Mouse (Mus musculus): ENCODE results near the gene D5Ertd579e. TPM values are rescaled to one million over a fixed set of nuclear protein-coding genes. Genes with fewer than 3 reads are reported as not detected.
A peak's percentile ranks its signal among the peaks of the same experiment; 100 is the strongest.

D5Ertd579e gene
- total RNA-seq, 2 experiments from 2014 or later: 16.0 to 20.2 TPM

DNA sequence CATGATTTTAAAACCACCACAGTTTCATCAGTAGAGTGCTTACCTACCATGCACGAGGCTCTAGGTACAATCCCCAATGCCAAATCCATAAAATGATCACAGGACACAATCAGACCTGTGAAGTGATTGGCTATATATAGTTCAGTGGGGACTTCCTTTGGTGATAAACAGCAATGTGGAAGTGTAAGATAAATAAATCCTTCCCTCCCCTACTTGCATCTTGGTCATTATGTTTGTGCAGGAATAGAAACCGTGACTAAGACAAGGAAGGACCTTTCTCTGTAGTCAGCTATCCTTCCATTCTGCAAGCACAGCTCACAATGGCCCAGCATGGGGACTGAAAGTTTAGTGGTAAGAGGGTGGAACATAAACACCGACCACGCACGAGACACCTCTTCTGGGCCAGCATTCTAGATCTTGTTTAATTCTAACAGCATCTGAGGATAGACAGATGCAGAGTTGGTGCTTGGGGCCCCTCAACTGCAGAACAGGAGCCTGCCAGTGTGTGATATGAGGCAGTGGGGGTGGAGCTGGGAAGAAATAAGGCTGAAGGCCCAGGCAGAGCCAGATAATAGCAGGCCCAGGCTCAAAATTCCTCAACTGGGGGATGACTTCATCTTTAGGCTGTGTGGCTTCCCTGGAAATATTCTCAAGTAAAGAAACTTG lies 25.0 kb upstream of the D5Ertd579e start:
- peak; percentile 82 for ATAC-seq (replicated peaks; ENCODE audit: poor library complexity)

DNA sequence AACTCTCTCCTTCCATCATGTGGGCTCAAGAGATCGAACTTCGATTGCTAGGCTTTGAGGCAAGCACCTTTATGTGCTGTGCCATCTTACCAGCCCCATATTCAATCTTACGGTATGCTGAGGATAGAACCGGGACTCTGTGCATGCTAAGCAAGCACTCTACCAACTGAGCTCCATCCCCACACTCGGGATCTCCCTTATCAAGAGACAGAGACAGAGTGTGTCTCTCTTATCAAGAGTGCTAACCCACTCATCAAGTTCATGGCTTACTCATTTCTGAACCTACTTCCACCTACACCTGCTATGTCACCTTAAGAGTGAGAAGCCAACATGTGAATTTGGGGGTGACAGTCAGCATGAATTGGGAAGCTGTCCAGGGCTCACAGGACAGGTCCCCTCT lies 24.4 kb upstream of the D5Ertd579e start:
- no peak for ATAC-seq (replicated peaks; ENCODE audit: poor library complexity)

DNA sequence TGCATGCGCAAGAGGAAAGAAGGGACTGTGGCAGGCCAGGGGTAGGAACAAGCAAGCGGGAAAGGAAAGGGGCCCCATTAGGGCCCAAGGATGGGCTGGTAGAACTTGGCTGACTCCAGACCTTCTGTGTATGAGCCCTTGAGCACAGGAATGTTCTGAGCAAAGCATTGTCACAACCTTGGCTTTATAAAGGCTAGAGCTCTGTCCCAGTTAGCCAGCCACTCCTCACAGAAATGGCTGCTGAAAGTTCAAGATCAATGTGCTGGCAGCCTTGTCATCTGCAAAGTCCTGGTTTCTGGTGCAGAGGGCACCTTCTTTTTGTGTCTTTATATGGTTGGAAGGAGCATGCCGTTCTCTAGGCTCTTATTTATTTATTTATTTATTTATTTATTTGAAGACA lies 23.8 kb upstream of the D5Ertd579e start:
- ATAC-seq (replicated peaks; ENCODE audit: poor library complexity): no peak

DNA sequence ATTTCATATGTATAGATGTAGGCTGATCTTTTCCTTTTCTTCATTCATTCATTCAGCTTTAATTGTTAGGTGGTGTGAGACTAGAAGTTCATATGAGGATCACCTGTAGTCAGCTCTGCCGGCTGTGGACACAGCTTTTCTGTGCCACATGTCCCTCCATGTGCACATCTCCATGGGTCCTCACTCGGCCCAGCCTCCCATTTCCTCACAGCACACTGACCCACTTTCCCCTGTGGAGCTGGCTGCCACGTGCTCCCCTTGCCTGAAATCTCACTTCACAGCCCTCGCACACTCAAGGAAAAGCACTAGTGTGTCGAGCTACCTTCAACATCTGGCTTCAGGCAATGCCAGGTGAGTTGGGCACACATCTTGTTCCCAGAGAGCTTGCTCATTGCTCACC lies 23.3 kb upstream of the D5Ertd579e start:
- no peak for ATAC-seq (replicated peaks; ENCODE audit: poor library complexity)

DNA sequence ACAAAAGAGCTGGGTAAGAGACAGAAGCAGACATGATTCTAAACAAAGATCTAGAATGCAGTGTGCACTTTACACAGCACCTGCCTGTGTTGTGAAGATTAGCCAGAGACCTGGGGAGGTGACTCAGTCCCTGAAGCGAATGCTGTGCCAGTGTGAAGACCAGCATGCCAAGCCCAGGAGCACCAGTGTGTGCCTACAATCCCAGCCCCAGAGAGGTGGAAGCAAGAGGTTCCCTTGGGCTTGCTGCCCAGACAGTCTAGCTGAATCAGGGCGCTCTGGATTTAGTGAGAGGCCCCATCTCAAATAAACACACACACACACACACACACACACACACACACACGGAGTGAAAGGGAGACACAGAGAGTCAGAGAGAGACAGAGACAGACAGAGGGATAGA lies 22.1 kb upstream of the D5Ertd579e start:
- ATAC-seq (replicated peaks; ENCODE audit: poor library complexity): no peak

DNA sequence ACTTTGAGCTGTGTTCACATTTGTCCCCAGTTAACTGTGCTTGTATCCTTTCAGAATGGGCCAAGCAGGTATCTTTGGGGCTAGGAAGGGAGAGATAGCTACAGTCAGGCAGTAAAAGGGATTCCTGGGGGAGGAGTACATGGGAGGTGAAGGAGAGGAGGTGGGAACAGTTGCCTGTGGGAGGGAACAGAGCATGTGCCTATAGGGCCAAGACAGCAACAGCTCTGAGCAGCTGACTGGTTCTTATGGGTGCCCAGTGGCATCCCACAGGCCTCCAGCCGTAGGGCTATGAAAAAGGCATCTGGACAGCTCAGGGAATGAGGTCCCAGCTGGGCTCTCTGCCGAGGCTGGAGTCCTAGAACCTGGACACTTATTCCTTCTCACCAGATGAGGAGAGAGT lies 21.0 kb upstream of the D5Ertd579e start:
- ATAC-seq (replicated peaks; ENCODE audit: poor library complexity): no peak

DNA sequence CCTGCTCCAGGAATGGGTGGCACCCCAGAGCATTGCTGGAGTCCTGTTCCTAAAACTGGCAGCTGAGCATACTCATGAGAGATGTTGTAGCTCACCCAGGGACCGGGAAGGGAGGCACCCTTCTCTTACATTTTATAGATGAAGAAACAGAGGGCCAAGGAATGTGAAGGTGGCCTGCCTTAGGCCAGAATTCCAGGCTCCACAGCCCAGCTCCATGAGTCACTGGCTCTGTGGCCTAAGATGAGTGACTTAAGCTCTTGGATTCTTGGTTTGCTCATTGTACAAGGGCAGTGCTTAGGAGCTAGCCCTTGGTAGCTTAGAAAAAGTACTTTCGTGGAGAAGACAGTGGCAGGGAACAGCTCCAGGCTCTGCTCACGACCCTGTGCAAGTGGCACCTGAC lies 19.0 kb upstream of the D5Ertd579e start:
- ATAC-seq (replicated peaks; ENCODE audit: poor library complexity): no peak

DNA sequence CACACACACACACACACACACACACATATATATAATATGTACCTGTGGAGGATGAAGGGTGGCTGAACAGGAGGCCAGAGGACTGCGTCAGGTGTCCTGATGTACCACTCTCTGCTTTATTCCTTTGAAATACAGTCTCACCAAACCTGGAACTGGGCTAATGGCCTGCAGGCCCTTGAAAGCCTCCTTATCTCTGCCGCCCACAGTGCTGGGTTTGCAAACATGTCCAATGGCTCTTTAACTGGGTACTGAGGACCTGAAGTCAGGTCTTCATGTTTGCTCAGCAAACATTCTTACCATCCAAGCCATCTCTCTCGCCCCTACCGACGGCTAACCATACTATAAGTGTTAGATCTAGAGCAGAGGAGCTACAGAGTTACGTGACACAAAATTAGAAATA lies 17.9 kb upstream of the D5Ertd579e start:
- ATAC-seq (replicated peaks; ENCODE audit: poor library complexity): no peak

DNA sequence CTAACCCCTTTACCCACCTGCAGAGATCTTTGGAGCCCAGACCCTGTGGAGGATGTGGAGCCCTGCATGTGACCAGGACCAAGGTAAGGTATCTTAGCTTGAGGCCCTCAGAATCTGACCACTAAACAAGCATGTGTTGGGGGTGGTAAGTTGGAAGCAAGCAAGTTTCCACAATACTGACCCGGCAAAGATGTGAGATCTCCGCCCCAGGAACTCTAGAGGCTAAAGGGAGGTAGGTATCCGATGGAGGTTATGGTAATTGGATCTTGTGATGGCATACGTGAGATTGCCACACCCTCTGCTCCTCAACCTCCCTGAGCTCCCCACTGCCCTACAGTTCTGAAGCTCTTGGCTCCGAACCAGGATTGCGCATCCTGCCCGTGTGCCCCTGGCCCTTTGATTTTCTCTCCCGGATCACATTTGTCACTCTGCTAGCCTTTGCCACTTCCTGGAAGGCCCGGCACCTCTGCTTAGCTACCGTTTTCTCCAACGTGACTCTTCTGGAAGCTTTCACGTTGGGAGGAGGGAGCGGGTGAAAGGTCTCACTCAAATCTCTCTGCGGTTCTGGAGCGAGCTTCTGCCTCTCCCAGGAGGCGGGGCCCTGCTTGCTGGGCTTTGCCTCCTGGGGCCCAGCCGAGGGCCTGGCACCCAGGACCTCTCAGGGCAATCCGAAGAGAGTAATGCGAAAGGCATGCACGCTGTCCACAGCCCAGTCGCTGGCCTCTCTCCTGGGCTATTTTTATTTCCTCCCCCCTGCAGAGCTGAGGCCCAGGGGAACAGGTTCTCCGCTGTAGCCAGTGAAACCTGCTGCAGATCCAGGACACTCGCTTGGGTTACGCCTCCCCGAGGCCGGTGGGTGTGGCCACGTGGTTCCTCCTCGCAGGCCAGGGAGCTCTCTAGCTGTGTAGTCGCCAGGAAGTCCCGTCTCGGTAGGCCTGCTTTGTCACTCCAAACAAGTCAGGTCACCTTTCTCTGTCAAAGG lies 17.0 kb upstream of the D5Ertd579e start:
- peak; percentile 92 for ATAC-seq (replicated peaks; ENCODE audit: poor library complexity)

DNA sequence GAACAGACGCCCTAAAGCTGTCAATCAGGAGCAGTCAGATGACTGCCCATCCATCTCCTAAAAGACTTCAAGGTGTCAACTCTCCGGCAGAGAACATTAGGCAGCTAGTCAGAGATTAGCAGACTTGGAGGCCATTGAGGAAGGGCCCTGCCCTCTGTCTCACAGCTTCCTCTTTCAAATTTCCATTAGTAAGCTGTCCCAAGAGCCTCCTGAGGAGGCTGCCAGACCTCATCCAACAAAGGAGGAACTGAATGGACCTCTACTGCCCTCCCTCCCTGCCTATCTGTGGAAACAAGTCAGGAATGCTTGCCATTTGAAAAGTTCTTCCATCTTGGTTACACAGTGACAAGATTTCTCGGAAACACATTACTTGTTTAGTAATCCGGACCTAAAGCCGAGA lies 16.0 kb upstream of the D5Ertd579e start:
- peak; percentile 69 for ATAC-seq (replicated peaks; ENCODE audit: poor library complexity)

DNA sequence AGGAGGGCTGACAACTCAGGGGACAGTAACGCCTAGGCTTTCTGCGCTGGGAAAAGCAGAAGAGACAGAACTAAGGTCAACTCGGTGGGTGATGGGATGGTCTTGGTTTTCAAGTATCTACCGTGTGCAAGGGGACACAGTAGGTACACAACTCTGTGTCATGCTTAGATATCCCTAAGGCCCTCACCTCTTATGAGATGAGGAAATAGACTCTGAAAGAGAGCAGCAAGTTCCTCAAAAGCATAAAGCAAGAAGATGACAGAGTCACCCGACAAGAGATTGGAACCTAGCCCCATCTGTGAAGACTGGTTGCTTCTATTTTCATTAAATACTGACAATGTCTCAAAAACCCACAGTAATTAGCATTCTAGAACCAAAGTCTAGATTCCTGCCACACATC lies 10.0 kb upstream of the D5Ertd579e start:
- ATAC-seq (replicated peaks; ENCODE audit: poor library complexity): peak; percentile 54; the same call in 1 of the 2 replicates

DNA sequence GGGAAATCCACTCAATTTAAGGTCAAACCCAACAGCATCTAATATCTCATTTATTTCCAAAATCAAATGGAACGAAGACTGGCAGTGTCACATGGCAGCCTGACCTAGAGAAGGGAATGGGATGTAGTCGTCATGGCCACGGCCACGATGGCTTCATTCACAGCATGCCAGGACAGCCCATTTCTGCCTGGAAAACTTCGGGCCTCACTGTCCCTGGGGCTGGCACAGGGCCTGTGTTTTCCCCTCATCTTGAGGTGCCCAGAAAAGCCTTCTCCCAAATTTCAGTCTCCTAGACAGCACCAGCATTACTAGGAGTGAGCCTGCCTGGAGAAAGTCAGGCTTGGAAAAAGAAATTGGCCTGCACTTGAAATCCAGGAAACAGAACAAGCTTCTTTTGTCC lies 9.6 kb upstream of the D5Ertd579e start:
- ATAC-seq (replicated peaks; ENCODE audit: poor library complexity): no peak

DNA sequence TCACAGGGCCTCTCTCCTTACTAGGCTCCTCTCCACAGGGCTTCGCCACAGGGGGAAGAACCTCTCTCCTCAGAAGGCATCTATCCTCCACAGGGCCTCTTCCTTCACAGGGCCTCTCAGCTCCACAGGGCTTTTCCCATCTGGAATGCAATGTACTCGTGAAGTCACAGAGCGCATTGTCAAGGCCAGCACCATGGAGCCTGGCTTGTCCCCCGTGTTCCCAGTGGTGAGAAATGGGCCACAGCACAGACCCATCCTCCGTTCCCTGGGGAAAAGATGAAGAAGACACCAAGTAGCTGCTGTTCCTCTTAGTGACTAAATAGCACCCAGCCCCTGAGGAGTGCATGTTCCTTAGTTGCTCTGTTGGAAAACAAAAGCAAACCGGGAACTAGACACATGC lies 8.9 kb upstream of the D5Ertd579e start:
- ATAC-seq (replicated peaks; ENCODE audit: poor library complexity): no peak

DNA sequence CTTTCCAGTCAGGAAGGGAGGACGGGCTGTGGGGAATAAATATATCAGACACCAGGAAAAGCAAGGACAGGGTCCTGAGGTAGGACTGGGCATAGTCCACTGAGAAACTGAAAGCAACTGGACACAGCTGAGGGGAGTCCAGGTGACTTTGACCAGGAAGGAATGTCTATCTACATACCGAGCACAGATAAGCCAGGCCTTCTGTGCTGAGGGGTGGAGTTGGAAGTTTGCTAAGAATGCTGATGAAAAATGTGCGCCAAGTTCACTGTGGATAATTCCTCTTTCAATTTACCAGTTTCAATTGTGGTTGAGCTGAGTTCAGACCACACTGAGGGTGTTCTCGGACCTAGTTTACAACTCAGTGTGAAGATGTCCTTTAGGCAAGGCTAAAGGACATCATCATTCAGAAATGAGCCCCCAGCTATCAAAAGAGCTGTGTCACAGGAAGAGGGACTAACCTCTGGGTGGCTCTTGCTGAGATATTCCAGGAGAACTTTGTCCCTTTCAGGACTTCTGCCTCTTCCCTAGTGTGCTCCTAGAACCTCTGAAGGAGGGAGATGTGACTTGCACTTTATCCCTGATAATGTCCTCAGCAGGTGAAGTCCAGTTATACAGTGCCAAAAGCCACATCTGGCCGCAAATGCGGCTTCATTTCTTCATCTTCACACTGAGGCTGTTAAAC lies 5.3 kb upstream of the D5Ertd579e start:
- ATAC-seq (replicated peaks; ENCODE audit: poor library complexity): peak; percentile 24; the same call in 1 of the 2 replicates

DNA sequence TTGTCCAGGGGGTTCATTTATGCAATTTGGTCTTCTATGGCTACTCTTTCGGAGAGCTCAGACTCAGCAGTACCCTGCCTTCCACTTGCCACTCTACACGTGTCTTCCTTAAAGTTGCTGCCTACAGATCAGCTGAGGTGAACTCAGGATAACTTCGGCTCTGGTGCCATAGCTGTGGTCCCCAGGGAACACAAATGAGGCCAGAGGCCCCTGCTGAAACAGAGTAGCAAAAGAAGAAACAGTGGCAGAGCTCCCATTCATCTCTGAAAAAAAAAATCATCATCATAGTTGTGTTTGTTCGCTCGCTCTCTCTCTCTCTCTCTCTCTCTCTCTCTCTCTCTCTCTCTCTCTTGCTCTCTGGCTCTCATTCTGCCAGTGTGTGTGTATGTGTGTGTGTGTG lies 2.9 kb upstream of the D5Ertd579e start:
- ATAC-seq (replicated peaks; ENCODE audit: poor library complexity): no peak

DNA sequence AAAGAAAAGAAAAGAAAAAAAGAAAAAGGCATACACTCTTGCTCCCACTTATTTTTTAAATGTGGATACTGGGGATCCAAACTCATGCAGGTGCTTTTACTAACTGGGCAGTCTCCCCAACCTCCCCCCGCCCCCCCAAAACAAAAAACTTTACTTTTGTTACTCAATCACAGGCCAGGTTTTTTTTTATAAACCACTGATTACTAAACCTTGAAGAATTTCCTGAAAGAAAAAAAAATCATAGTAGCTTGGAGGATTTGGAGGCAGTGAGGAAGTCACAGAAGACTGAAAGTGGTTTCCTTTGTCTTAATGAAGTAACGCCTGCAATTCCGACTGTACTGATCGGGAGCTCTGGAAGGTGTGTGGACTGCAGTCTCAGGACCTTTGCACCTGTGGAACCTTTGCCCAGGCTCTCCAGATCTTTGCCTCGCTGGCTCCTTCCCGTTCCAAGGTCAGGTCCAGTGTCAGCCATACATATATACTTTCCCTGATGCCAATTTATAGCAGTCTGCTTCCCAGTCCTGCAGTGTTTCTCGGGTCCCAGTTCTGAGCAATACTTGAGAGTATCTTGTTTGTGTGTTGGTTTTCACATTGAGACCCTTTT lies 2.3 kb upstream of the D5Ertd579e start:
- peak; percentile 26; the same call in 1 of the 2 replicates for ATAC-seq (replicated peaks; ENCODE audit: poor library complexity)

DNA sequence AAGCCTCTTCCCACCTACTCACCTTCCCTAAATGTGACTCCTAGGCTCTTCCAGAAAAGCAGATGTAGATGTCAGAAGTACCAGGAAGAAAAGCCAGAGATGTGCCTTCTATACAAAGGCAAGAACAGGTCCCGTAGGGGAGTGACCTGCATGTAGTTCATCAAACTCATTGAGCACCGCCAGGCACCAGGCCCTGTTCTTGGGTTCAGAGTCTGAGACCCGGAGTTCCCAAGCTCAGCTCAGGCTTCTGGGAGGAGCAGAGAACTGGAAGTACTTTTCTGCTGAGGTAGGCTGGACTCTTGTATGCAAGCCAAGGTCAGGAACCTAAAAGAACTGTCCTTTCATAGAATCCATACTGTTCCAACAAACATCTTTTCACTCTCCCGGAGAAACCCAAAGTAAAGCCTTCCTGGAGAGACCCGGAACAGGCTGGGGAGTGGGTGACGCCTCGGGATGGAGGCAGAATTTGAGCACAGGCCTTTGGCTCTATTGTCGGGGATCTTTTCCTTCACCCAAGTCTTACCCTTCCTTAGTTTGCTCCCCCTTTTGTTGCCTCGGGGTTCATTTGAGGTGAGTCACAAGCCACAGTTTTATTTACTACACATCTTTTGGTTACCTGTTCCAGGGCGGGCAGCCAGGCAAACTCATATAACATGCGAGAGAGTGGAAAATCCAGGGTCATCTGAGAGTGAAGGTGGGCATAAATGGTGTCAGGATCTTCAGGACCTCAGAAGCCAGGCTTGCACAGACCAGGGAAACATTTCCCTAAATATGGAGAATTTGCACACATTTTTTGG lies 878 bp upstream of the D5Ertd579e start:
- no peak for ATAC-seq (replicated peaks; ENCODE audit: poor library complexity)

DNA sequence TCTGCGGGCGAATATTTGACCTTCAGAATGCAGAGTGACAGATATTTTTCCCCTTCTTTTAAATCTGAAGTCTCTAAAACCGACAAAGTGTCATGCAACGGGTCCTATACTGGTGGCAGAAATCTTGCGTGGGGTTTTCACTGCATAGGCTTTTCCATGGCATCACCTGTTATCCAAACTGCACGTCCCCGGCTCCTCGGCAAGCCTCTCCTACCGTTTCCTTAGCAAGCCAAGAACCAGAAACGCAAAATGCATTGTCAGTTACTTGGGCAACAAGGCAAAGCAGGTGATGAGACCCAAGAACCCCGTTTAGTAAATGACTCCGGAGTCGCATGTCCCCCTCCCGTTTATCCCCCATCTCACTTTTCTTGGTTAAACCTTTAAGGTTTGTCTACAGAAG lies 819 bp downstream of the D5Ertd579e start:
- no peak for ATAC-seq (replicated peaks; ENCODE audit: poor library complexity)

DNA sequence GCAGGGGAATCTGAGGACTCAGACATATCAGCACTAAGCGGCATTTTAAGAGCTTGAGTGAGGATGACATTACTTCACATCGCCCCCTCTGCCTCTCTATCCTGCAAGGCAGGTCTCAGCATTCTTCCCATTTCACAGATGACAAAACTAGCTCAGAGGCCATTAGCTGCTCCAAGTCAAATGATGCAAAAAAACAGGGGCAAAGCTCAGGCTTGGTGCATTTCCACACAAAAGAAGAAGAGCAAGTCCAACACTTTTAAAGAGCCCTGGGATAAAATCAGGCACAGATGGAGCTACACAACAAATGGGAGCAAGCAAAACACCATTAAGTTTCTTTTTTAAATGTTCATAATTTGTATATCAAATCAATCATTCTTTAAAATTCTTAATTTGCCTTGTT lies 2.2 kb downstream of the D5Ertd579e start:
- ATAC-seq (replicated peaks; ENCODE audit: poor library complexity): no peak

DNA sequence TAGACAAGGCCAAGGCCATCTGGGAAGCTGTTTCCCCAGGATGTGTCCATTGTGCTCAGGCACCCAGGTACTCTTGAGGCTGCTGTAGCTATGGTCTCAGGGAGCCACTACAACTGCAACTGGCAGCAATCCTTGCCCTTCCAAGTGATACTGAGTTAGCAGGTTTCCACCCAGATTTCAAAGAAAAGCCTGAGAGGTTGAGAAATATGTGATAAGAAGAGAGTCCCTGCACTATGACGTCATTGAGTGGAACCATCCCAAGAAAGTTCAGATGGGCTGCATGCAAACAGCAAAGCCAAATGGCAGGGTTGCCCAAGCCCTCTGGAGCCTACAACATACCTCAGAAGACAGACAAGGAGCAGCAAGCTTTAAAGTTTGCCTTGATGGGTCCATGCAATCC lies 4.4 kb downstream of the D5Ertd579e start:
- no peak for ATAC-seq (replicated peaks; ENCODE audit: poor library complexity)

All from megakaryocyte progenitor cell, adult 5-6 weeks (primary cell).